Mouse (Mus musculus) intestine, embryonic 14.5 days (tissue): ENCODE data around the gene Brix1. TPM values are rescaled to one million over a fixed set of nuclear protein-coding genes. Genes with fewer than 3 reads are reported as not detected.
"Not testable (repeated sequence)": the region's sequence is repeated elsewhere in the genome, so short reads cannot be mapped to it uniquely, and the experiment has no call there.

Experiments used
- ATAC-seq: fragments of 200-750 bp; cut with Nextera tagmentation; replicated peaks from 2 replicates; pipeline ENCODE4 v1.8.0; 2017; ENCODE audit warnings: low read depth, moderate number of reproducible peaks, moderate TSS enrichment, moderate library complexity; ENCODE audit not compliant: low FRiP score, low TSS enrichment
- DNase-seq: peaks from one replicate; pipeline ENCODE4 v3.0.0-alpha.2; 2018; ENCODE audit warnings: low spot score
- H3K27ac ChIP-seq: fragments of 300-500 bp; sonication (generic); 2 replicates; pipeline ENCODE4 v1.5.1; 2014; ENCODE audit warnings: low read depth, mild to moderate bottlenecking, control low read depth
- H3K27me3 ChIP-seq: fragments of 300-500 bp; sonication (generic); replicated peaks from 2 replicates; pipeline ENCODE4 v1.6.1; 2014; ENCODE audit warnings: low read length, control low read depth; ENCODE audit not compliant: control insufficient read depth, insufficient read depth
- H3K36me3 ChIP-seq: fragments of 300-500 bp; sonication (generic); 2 replicates; pipeline ENCODE4 v1.6.1; 2014; ENCODE audit warnings: low read length, control low read depth; ENCODE audit not compliant: control insufficient read depth, insufficient read depth
- H3K4me1 ChIP-seq: fragments of 300-500 bp; sonication (generic); replicated peaks from 2 replicates; pipeline ENCODE4 v1.6.1; 2014; ENCODE audit warnings: low read length, control low read depth, mixed read lengths; ENCODE audit not compliant: control insufficient read depth, insufficient read depth
- H3K4me2 ChIP-seq: fragments of 300-500 bp; sonication (generic); 2 replicates; pipeline ENCODE4 v1.6.1; 2014; ENCODE audit warnings: low read length
- H3K4me3 ChIP-seq: fragments of 300-500 bp; sonication (generic); 2 replicates; pipeline ENCODE4 v1.5.1; 2014; ENCODE audit warnings: low read depth, low read length, control low read depth, mixed read lengths
- H3K9ac ChIP-seq: fragments of 300-500 bp; sonication (generic); 2 replicates; pipeline ENCODE4 v1.6.1; 2014; ENCODE audit warnings: mild to moderate bottlenecking, low read length
- H3K9me3 ChIP-seq: fragments of 300-500 bp; sonication (generic); 2 replicates; pipeline ENCODE4 v1.6.1; 2016; ENCODE audit warnings: low read length, control low read depth; ENCODE audit not compliant: control insufficient read depth
- whole genome bisulfite sequencing: fragments of 180-500 bp; shearing (Covaris S2); extraction: QIAGEN DNeasy Blood & Tissue Kit; methylation state at CpG from one replicate; pipeline ENCODE4 v1.1.7; 2014; 5-methylcytosine and 5-hydroxymethylcytosine counted together
- polyA plus RNA-seq: library from polyadenylated mRNA; unstranded; fragments of >200 nt; fragmentation: Nextera tagmentation; extraction: Ambion mirVana; gene quantifications from 2 replicates; pipeline ENCODE4 v1.2.1, GENCODE M21; 2014

The Brix1 gene
- polyA plus RNA-seq = 120 and 123 TPM in 2 replicates

DNA sequence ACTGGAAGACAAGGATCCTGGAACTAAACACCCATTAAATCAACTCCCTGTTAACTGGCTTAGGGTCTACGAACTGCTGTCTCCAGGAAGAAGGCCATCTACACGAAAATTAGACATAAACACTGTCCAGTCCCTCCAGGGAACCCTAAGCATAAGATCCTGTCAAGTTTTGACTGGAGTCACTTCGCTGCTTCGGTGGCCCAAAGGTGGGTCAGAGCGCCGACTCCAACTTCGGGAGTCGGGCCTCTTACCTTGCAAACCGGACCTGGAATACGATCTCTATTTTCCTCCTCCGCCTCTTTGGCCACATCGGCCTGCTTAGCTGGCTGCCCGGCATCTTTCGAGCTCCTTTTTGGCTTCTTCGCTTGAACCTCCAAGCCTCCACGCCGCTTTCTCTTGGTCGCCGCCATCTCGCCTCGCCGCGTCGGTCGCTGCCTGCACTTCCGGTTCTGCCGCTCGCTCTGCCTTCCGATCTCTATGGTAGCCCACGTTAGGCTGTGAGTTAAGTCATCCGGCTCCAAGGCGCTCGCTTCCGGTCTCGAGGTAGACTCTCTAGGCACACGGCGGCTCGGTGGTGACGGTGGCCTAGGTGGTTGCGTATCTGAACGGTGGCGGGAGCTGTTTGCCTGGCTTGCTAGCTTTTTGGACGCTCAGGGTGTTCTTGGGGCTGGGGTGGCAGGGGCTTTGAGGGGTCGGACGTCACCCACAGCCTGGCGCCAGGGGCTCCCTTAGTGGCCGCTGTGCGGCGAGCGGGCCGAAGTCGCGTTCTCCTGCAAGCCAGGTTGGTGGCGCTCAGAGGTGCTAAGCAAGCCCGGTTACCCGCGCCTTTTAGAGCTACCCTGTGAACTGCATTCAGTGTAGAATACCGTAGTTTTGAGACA is at the start of gene Brix1, which contains the start of gene Rad1:
Gene Brix1 (minus strand): TSS at position 464 of the 881 bp plus-strand sequence.
Gene Rad1 (plus strand): TSS at position 535 of the 881 bp plus-strand sequence.
- Histone ChIP-seq H3K36me3 (peaks cover 49% of the 10 kb centered on the region), H3K27ac (peak within 1 kb of the TSS; percentile 62), H3K4me3 (peak within 1 kb of the TSS; percentile 90), H3K9me3 (no peaks in the 10 kb centered on the region), H3K9ac (peak within 1 kb of the TSS; percentile 88), H3K4me2 (peak within 1 kb of the TSS; percentile 94), H3K4me1 (peaks cover 20% of the 10 kb centered on the region), H3K27me3 (no peaks in the 10 kb centered on the region)
- DNase-seq (peak; percentile 98), ATAC-seq (peak; percentile 100)
- WGBS = under 1% methylated on average over 58 of the region's 58 CpGs

- no peak overlapping the region for H3K9ac ChIP-seq
- no peaks in the 10 kb centered on the region for H3K27me3 ChIP-seq
- H3K4me1 ChIP-seq = no peaks in the 10 kb centered on the region
- H3K36me3 ChIP-seq = no peaks in the 10 kb centered on the region
- DNase-seq = no peak
- no peak overlapping the region for H3K4me3 ChIP-seq
- H3K9me3 ChIP-seq = no peaks in the 10 kb centered on the region
- 83% methylated on average over 5 of the region's 5 CpGs for WGBS
- no peak overlapping the region for H3K4me2 ChIP-seq
- no peak for ATAC-seq
- no peak overlapping the region for H3K27ac ChIP-seq
Observed at GRCm38 (mm10) chr15:10534591-10534990, 48.8 kb upstream of the Brix1 start.

DNA sequence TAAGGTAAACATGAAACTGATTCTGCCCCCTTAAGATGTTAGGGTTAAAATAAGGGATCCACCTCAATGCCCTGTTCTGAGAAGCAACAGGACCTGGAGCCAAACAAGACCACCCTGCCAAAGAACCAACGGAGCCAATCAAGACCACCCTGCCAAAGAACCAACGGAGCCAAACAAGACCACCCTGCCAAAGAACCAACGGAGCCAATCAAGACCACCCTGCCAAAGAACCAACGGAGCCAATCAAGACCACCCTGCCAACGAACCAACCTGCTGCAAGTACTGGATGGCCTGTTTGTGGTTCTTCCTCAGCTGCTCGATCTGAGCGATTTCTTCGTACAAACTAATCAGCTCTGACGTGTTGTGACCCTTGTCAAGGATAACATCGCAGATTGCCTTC is 47.6 kb upstream of the Brix1 start:
- 91% methylated on average over 10 of the region's 10 CpGs for WGBS
- ATAC-seq = not testable (repeated sequence)

DNA sequence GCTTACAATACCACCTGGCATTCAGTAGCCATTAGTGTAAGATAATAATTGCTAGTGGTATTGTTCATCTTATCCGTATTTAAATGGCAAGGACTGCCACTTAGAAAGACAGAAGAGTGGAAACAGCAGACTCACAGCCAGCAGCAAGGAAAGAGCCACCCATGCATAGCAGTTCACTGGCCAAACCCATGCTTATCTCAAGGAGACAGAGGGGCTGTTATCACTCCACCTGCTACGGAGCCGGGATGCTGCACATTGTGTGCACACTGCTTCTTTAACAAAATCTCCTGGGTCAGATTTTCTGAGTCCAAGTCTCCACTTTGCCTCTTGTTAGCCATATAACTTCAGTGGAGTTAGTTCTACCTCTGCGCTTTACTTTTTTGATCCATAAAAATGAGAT is 45.6 kb upstream of the Brix1 start:
- Histone ChIP-seq H3K9me3 (no peaks in the 10 kb centered on the region), H3K27ac (no peak overlapping the region), H3K27me3 (no peaks in the 10 kb centered on the region), H3K4me3 (no peak overlapping the region), H3K4me2 (no peak overlapping the region), H3K9ac (no peak overlapping the region), H3K36me3 (no peaks in the 10 kb centered on the region), H3K4me1 (no peaks in the 10 kb centered on the region)
- DNase-seq = no peak
- no peak for ATAC-seq
- 85% methylated on average over 4 of the region's 4 CpGs for WGBS

More for the DNA sequence above, 47.6 kb upstream of the Brix1 start:
- H3K9me3 ChIP-seq, H3K27ac ChIP-seq, H3K4me2 ChIP-seq, H3K4me3 ChIP-seq, DNase-seq, H3K27me3 ChIP-seq, H3K9ac ChIP-seq, H3K4me1 ChIP-seq, H3K36me3 ChIP-seq: not testable (repeated sequence)

GRCm38 (mm10) chr15:10525896-10526295 is 40.1 kb upstream of the Brix1 start:
- whole genome bisulfite sequencing = 93% methylated on average over 1 of the region's 1 CpGs
- H3K4me1 ChIP-seq = no peaks in the 10 kb centered on the region
- no peak overlapping the region for H3K4me2 ChIP-seq
- H3K27ac ChIP-seq = no peak overlapping the region
- no peaks in the 10 kb centered on the region for H3K27me3 ChIP-seq
- H3K9ac ChIP-seq = no peak overlapping the region
- H3K9me3 ChIP-seq = no peaks in the 10 kb centered on the region
- no peaks in the 10 kb centered on the region for H3K36me3 ChIP-seq
- ATAC-seq (no peak), DNase-seq (no peak)
- no peak overlapping the region for H3K4me3 ChIP-seq

DNA sequence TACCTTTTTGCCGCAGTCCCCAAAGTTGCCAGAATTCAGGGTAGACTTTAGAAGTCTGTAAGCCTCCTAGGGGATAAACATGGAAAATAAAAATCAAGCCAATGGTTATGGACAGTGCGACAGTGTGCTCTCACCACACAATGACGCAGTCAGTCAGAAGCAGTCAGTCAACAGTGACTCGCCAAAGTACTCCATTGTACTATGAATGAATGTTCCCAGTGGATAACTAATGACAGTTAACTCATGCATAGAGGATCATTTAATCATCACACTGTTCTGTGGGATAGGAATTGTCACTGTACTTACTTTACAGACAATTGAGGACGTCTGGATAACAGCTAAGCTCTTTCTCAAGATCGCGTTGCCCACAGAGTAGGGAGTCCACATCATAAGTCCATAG is 29.4 kb upstream of the Brix1 start:
- no peak for DNase-seq
- no peaks in the 10 kb centered on the region for H3K36me3 ChIP-seq
- ATAC-seq = no peak
- no peak overlapping the region for H3K9ac ChIP-seq
- no peak overlapping the region for H3K4me2 ChIP-seq
- WGBS = 85% methylated on average over 7 of the region's 7 CpGs
- H3K27me3 ChIP-seq = no peaks in the 10 kb centered on the region
- H3K27ac ChIP-seq = no peak overlapping the region
- H3K9me3 ChIP-seq = no peaks in the 10 kb centered on the region
- no peak overlapping the region for H3K4me3 ChIP-seq
- H3K4me1 ChIP-seq = no peaks in the 10 kb centered on the region

DNA sequence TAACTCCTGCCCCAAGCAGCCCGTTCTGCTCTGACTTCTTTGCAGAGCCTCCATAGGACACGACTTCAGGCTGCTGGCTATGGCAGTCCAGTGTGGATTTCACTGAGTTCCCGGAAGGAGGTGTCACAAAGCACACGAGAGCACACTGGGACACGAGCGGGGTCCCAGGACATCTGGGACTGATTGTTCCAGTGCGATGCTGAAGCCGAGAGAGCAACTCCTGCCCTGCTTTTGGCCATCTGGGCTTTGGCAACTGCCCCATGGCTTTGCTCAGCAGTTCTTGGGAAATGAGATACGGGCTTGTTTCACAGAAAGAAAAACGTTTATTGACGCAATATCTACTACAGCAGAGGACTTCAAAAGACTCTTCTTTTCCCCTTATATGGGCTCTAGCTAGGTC is 20.4 kb upstream of the Brix1 start:
- H3K27me3 ChIP-seq = no peaks in the 10 kb centered on the region
- no peak overlapping the region for H3K9ac ChIP-seq
- no peak overlapping the region for H3K27ac ChIP-seq
- H3K4me2 ChIP-seq = no peak overlapping the region
- H3K4me1 ChIP-seq = no peaks in the 10 kb centered on the region
- no peak for DNase-seq
- no peaks in the 10 kb centered on the region for H3K36me3 ChIP-seq
- no peaks in the 10 kb centered on the region for H3K9me3 ChIP-seq
- no peak overlapping the region for H3K4me3 ChIP-seq
- WGBS = 65% methylated on average over 11 of the region's 11 CpGs
- ATAC-seq = no peak

- Histone ChIP-seq H3K4me2 (no peak overlapping the region), H3K4me1 (no peaks in the 10 kb centered on the region), H3K27ac (no peak overlapping the region), H3K9ac (no peak overlapping the region), H3K9me3 (no peaks in the 10 kb centered on the region), H3K27me3 (no peaks in the 10 kb centered on the region), H3K36me3 (peaks cover 4% of the 10 kb centered on the region), H3K4me3 (no peak overlapping the region)
- WGBS = 58% methylated on average over 11 of the region's 11 CpGs
- DNase-seq = peak; percentile 71
- 0 out of 2 replicates have a peak, but pooled peaks have one; percentile 53 for ATAC-seq
Observed at GRCm38 (mm10) chr15:10500838-10501719, 15.3 kb upstream of the Brix1 start.
